Mouse (Mus musculus) A20 (cell line): ENCODE data around the gene Col1a1.
A peak's percentile ranks its signal among the peaks of the same experiment; 100 is the strongest.
"Not testable (repeated sequence)": the region's sequence is repeated elsewhere in the genome, so short reads cannot be mapped to it uniquely, and the experiment has no call there.

Source experiments
- DNase-seq: peaks from one replicate; pipeline ENCODE4 v3.0.0-alpha.2; 2011; ENCODE audit warnings: low read depth, low spot score

Col1a1 gene

DNA sequence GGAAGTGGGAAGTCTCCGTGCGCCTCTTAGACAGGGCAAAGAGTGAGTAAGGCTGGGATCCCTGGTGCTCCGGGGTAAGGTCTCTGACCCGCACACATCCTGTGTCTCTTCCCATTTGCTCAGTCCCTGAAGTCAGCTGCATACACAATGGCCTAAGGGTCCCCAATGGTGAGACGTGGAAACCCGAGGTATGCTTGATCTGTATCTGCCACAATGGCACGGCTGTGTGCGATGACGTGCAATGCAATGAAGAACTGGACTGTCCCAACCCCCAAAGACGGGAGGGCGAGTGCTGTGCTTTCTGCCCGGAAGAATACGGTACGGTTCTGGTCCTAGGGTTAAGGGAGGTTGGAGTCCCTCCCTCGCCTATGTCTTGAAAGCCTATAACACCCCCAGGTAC lies 1.8 kb downstream of the Col1a1 start:
- DNase-seq = no peak

DNA sequence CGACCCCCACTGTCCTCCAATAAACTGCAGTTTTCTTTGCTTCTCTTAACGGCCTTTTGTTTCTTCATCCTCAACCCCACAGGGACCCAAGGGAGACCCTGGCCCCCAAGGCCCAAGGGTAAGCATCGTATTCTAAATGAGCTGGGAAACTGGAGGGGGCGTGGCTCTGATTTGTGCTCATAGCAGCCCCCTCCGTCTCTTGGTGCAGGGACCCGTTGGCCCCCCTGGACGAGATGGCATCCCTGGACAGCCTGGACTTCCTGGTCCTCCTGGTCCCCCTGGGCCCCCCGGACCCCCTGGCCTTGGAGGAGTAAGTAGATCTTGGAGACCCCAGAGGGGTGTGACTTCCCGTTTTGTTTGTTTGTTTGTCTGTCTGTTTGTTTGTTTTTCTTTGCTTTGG lies 2.3 kb downstream of the Col1a1 start:
- no peak for DNase-seq

DNA sequence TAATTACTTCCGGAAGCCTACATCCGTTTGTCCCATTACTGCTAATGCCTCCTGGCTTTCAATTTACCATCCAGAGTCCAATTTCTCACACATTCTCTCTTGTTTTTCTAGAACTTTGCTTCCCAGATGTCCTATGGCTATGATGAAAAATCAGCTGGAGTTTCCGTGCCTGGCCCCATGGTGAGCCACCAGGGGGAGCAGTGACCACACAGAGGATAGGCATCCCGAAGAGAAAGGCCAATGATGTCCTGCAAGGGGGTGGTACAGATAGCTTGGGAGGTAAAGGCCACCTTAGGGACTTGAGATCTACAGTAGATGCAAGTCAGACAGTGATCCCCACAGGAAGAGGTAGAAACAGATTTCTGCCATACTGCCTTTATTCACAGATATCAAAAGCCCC lies 3.3 kb downstream of the Col1a1 start:
- peak; percentile 58 for DNase-seq

DNA sequence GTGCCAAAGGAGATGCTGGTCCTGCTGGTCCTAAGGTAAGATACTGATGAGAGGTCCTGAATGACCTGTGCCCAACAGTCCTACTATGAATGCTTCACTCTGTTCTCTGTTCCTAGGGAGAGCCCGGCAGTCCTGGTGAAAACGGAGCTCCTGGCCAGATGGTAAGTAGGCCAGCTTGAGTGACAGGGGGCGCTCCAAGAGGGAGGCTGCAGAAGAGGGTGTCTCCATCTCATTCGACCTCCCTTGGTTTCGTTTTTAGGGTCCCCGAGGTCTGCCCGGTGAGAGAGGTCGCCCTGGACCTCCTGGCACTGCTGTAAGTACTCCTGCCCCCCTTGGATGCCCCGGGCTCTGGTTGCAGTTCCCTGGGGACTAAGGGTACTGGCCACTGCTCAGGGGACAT lies 5.1 kb downstream of the Col1a1 start:
- peak; percentile 13 for DNase-seq

DNA sequence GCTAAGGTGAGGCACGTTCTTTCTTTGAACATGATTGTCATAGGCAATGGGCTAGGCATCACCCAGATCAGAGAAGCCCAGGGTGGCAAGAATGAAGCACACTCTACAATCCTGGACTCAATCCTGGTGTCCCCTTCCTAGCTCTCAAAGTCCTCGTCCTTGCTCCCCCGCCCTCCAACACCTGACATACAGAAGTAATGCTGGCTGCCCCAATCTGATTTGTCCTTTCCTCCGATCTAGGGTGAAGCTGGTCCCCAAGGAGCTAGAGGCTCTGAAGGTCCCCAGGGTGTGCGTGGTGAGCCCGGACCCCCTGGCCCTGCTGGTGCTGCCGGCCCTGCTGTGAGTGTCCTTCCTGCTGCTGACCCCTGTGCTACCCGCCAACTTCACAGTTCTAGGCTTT lies 5.8 kb downstream of the Col1a1 start:
- DNase-seq = no peak

DNA sequence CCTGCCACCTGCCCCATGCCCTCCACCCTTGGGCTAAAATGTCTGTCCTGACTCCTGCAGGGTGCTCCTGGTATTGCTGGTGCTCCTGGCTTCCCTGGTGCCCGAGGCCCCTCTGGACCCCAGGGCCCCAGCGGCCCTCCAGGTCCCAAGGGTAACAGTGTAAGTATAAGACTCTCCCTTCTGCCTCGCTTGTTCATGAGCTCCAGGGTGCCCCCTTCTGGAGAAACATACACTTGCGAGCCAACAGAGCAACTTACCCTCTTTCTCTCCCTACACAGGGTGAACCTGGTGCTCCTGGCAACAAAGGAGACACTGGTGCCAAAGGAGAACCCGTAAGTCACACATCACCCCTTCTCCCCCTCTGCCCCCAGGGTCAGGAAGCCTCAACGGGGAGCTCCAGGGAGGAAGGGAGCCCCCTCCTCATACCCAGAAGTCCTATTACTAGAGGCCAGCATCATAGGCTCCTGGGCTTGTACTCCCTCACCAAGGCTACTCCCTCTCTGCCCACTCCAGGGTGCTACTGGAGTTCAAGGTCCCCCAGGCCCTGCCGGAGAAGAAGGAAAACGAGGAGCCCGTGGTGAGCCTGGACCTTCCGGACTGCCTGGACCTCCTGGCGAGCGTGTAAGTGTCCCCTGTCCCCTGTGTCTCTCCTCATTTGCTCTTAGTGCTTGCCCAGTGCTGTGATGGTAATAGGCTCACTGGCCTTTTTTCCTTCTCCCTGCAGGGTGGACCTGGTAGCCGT lies 6.4 kb downstream of the Col1a1 start:
- peak; percentile 67 for DNase-seq

DNA sequence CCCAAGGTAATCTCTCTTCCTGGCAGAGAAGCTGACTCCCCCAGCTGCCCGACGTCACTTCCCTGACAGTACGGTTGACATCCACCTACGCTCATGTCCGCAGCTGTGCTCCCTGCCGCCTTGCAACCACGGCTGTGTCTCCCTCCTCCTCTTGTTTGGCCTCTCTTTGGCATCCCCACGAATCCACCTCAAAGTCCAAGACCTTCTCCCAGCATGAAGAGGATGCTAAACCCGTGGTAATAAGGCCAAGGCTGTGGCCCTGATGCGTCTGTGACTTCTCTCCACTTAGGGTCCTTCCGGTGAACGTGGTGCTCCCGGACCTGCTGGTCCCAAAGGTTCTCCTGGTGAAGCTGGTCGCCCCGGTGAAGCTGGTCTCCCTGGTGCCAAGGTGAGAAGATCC lies 7.0 kb downstream of the Col1a1 start:
- no peak for DNase-seq

DNA sequence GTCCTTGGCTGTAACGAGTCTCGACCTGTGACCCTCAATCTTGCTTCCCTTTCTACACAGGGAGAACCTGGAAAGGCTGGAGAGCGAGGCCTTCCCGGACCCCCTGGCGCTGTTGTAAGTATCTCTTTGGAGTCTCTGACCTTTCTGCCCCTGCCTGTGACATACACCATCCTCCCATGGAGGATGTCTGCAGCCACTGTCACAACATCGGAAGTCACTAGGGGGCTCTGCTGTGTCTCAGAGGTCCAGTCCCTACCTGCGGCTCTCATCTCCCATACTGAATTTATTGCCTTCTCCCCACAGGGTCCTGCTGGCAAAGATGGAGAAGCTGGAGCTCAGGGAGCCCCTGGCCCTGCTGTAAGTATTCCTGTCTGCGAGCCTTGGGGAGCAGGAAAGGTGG lies 8.3 kb downstream of the Col1a1 start:
- DNase-seq = peak; percentile 29

DNA sequence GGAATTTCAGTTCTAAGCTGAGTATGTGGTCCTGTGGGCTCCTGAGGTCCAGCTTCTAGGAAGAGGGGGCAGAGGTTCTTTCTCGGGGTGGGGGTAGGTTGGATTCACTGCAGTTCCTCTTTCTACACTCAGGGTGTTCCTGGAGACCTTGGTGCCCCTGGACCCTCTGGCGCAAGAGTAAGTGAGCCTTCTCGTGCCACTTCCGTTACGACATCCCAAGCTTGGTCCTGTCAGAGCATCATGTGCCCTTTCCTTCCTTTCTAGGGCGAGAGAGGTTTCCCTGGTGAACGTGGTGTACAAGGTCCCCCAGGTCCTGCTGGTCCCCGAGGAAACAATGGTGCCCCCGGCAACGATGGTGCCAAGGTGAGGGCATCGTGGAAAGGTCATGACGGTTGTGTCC lies 9.2 kb downstream of the Col1a1 start:
- DNase-seq = no peak

DNA sequence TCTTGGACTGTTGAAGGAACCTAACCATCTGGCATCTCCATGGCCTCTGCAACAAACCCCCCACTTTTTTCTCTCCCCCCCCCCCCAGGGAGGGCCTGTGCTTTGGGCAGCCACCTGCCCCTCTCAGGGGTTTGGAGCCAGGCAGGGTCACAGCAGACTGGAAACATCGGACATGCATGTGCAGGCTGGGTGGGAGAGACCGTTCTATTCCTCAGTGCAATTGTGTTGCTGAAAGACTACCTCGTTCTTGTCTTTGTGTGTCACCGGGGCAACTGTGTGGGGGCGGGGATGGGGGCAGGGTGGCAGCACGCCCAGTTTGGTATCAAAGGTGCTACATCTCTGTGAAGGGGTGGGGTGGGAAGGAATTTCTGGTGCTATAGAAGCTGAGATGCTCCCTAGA lies 16.1 kb downstream of the Col1a1 start:
- no peak for DNase-seq

DNA sequence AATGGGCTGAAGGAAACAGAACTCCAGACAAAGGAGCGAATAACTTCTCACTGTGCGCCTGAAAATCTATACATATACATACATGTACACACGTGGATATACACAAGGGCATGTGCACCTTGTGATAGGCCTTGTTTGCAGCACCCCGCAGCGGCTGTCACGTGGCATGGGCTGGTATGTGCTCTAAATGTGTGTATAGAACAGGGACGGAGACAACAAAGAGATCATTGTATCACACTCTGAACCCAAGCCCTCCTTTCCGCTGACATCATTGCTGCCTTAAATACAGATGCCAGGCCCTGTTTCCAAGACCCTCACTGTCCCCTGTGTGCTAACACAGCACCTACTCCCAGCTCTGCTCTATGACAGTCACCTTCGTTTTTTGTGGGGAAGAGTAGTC lies 19.1 kb downstream of the Col1a1 start:
- DNase-seq = no peak

DNA sequence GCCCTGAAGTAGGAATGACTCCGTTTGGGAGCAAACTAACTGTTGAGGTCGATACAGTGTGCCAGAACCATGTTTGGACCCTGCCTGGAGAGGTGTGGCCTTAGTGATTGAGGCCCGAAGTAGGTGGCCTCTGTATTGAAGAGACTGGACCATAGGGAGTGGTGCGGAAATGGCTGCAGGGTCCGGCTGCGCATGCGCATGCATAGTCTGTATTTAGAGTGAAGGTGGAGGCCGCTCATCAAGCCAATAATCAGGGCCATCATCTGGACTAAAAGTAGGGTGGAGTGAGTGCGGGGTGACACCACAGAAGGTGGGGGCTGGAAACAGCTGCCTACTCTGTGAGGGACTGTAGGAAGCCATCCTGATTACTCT lies 21.7 kb downstream of the Col1a1 start:
- no peak for DNase-seq

DNA sequence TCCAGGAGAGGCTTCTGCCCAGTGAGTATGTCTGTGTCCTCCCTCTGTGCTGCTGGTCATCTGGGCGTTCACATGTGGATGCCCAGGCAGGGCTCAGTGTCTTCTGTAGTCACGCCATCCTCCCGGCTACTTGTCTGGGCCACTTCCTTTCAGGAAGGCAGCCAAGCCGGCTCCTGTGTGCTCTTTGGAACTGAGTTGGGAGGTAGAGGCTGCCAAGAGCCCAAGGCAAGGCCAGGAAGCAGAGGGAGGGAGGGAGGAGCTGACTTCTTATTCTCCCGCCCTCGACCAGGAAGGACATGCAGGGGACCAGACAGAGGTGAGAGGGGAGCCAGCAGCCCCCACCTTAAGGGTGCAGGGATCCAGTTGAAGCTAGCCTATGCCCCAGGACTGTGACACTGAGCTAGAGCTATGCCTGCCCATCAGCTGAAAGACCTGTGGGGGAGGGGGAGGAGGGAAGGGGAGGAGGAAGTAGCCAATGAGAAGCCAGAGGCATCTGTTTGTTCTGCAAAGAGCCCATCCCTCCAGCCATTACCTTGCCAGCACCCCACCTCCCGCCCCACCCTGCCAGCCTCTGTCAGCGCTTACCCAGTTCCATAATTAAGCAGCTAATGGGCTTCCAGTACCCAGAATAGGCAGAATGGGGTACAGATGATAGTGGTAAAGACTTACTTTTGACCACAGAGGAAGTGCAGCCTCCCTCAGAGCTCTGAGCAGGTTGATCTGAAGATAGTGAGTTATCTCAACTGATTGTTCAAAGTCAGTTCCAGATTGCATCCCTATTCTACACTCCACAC lies 22.2 kb downstream of the Col1a1 start:
- DNase-seq = no peak

DNA sequence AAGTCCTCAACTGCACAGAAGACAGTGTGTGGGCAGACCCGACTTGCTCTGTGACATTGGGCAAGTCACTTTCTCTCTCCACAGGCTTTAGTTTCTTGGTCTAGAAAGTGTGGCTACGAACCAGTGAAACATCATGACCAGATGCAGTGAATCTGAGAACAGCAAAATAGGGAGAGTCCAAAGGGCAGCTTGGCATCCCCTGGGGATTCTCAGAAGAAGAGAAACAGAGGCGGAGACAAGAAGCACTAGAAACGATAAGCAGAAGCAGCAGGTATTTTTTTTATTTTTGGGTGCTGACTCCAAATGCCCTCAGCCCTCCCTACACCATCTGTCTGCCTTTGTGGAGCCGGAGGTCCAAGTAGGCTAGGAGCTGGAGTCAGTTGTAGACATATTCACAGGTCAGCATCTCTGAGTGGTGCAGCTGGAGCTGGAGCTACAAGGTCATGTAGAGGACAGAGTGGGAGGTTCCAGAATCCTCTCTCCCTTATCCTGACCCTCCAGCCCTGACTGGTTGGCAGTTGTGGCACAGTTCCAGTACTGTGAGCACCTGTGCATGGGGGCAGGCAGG lies 26.6 kb downstream of the Col1a1 start:
- peak; percentile 56 for DNase-seq

DNA sequence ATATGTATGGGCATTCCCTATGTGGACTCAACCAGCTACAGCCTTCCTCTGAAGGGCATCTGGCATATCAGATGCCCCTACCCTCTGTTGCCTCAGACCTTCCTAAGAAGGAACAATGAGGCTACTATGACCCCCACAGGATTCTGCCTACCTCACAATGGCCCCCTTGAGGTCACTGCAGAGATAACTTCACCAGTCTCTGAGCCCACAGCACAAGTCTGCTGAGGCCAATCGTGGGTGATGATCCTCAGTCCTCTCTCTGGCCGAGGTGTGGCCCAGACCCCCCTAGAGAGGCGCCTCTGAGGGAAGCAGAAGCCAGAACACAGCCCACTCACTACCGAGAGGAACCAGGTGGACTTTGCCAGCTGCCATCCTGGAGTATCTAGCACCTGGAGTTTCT lies 31.4 kb downstream of the Col1a1 start, which contains the start of gene Hils1:
Gene Hils1, plus strand, starts transcription at position 175 of the 400 bp plus-strand sequence.
- DNase-seq = no peak

DNA sequence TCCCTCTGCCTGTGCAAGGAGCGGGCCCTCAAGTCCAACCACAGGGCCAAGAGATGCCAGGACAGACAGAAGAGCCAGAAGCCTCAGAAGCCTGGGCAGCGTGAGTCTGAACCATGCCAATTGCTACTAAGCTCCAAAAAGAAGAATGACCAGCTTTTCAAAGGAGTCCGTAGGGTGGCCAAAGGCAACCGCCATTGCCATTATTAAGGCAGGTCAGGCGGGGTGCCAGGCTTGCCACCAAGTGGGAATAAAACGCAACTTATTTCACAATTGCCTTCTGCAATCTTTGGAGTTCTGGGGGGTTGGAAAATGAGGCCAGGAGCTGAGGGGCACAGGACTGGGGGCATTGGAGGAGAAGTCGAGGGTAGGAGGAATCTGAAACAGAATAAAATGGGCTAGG lies 32.2 kb downstream of the Col1a1 start:
- DNase-seq = no peak

DNA sequence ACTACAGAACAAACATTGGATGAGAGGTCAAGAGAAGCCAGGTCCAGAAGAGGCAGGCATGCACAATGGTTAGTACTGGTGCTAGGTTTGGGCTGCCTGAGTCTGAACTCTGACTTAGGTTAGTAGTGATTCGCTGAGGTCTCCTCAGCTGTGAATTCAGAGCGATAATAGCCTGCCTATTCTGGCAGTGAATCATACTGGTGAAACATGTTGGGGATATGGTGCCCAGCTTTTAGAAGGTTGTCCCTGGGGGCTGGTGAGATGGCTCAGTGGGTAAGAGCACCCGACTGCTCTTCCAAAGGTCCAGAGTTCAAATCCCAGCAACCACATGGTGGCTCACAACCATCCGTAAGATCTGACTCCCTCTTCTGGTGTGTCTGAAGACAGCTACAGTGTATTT lies 33.7 kb downstream of the Col1a1 start:
- not testable (repeated sequence) for DNase-seq

DNA sequence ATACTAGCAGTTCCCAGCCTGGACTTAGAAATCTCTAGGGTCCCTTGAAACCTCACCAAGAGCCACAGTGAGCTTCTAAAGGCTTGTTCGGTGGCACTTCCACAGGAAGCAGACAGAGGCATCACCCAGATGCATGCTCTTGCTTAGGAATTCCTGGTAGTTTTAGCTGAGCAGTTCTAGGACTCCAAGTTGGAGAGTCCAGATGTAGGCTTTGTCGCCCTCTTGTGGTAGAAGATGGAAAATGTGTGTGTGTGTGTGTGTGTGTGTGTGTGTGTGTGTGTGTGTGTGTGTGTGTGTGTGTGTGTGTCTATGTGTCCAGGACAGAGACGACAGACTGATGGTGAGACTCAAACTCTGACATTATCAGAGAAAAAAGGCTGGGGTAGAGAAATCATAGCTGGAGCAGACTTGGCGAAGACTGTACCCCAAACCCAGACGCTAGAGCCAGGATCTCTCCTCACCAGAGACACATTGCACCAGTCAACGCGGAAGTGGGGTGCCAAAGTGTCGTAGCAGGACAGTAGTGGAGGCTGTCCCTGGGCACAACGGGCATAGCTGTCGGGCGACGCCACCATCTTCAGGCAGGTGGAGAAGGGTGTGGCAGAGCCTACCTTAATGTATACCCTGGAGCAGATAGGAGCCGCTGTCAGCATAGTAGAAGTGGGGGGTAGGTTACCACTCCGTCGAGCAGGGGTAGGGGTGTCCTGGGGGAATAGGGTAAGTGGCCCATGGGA lies 34.4 kb downstream of the Col1a1 start:
- peak; percentile 61 for DNase-seq

DNA sequence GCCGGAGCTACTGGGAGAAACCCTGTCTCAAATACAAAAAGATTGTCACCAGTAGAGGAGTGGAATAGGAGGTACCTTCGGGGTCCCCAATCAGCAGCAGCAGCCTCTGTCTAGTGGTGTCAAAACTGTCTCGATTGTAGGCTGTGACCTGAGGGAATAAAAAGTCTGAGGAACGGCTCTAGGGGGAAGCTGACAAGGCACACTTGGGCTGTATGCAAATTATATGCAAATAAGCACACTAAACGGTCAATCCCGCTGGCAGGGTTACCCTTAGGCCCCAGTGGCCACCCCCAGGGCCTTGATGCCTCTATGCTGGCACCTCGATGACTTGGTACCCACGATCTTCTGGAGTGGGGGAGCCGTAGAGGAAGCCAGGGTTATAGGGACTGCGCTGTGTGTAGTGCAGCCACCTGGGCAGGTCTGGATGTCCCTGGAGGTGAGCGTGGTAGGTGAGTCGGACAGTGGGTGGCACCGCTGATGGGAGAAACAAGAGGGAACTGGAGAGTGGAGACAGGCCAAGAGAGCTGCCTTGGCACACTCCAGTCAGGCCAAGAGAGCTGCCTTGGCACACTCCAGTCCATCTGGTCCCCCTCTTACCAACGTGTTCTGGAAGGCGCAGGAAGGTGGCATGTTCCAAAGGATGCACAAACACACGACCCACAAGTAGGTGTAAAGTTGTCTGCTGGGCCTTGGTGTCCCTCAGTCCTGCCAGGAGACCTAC lies 36.0 kb downstream of the Col1a1 start:
- peak; percentile 43 for DNase-seq

DNA sequence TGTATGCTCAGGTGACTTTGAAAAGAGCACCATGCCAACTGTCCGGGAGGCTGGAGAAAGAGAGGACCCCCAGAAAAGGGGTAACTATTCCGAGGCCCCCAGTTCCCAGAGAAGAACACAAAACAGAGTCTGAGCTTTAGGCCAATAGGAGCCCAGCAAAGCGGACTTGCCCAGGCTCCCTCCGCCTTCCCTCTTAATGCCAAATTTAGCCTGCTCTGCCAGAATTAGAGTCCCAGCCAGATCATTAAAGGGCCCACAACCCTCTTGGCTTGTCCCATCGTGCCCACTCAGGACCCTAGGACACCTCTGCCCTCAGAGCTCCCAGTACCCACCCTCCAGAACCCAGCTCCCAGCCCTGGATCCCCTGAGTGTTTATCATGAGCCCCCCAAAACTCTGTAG lies 36.9 kb downstream of the Col1a1 start:
- DNase-seq = no peak

DNA sequence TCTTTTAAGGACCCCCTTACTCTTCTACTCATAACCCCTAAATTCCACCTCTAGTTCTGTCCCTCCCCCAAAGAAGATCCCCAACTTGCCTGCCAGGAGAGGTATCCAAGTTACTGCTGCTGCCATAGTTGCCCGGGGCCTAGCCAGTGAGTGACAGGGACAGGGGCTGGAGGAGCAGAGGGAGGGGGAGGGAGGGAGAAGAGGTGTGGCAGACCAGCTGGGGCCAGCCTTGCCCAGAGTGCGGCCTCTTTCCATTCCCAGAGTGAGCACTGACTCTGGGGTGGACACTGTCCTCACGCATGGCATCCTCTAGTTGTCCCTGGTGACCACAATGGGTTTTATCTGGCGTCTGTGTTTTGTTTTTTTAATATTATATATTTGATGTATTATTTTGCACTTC lies 37.3 kb downstream of the Col1a1 start:
- DNase-seq = no peak

DNA sequence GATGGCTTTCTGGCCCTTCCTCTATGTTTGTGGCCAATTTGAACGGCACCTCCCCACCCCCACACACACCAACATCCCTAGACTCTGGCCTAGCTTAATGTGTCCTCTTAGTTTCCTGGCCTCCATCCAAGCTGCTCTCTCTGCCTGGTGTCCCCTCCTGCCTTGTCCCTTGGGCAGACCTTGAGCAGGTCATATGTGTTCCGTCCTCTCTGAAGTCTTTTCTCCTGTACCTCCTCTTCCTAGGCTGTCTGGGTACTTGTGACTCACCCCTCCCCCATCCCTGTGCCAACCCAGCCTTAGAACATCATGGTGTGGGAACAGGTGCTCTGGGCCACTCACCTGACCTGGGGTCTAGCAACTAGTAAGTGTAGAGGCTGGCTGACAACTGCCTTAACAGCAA lies 38.9 kb downstream of the Col1a1 start:
- no peak for DNase-seq
